Mouse (Mus musculus): ENCODE data around the gene Hipk2.

- no peak for TF ChIP-seq CTCF (IDR thresholded peaks at IDR 0.05; ENCODE audit: extremely low read depth, insufficient read depth, low read length)
- no peak for TF ChIP-seq POLR2A (IDR thresholded peaks at IDR 0.05; ENCODE audit: extremely low read depth, insufficient read depth, low read length)
These were observed 11.5 kb upstream of the Hipk2 start for GRCm38 (mm10) chr6:38887436-38887835.
